Comparison of ENCODE assay signal across 8 mouse cellular contexts in genomic region chr7:123031211-123031743, GRCm38 (mm10).
DNase-seq lines count a peak whose midpoint lies in the region; ATAC-seq and TF ChIP-seq lines count a peak whose summit lies in the region.

No protein-coding gene starts in this region.

- H3K36me3 ChIP-seq in forebrain, embryonic 15.5 days = no peaks in the 10 kb centered on the region
- no peaks in the 10 kb centered on the region for H3K36me3 ChIP-seq in kidney, postnatal 0 days (ENCODE audit: insufficient read depth, low read length)
- no peaks in the 10 kb centered on the region for H3K36me3 ChIP-seq in liver, embryonic 16.5 days (ENCODE audit: control insufficient read depth, insufficient read depth)
- H3K36me3 ChIP-seq in stomach, embryonic 15.5 days = no peaks in the 10 kb centered on the region

- DNase-seq in gastrocnemius, adult 2 months = no peak
- no peak for DNase-seq in gastrocnemius, adult 18-20 months (ENCODE audit: low spot score)
- DNase-seq in cerebellum, adult 11-12 months = peak; percentile 32
- peak; percentile 67 for DNase-seq in kidney, postnatal 0 days (ENCODE audit: low spot score)

- intact Hi-C loops in gastrocnemius, adult 2 months (cut with DNase I) = no loop called here

- H3K27me3 ChIP-seq in forebrain, embryonic 15.5 days = no peaks in the 10 kb centered on the region
- H3K27me3 ChIP-seq in kidney, postnatal 0 days (ENCODE audit: insufficient read depth, low read length) = no peaks in the 10 kb centered on the region
- peaks cover 4% of the 10 kb centered on the region; the same call in 1 of the 2 replicates for H3K27me3 ChIP-seq in liver, embryonic 16.5 days (ENCODE audit: control insufficient read depth, insufficient read depth, low read depth, low read length)
- no peaks in the 10 kb centered on the region for H3K27me3 ChIP-seq in stomach, embryonic 15.5 days (replicated peaks)

- H3K27ac ChIP-seq in gastrocnemius, adult 2 months = 0 out of 2 replicates have a peak overlapping the region, but pooled peaks have one; percentile 43
- peak overlapping the region; percentile 89 for H3K27ac ChIP-seq in forebrain, embryonic 15.5 days (replicated peaks)
- no peak overlapping the region for H3K27ac ChIP-seq in kidney, postnatal 0 days
- H3K27ac ChIP-seq in liver, embryonic 16.5 days (ENCODE audit: low read length) = no peak overlapping the region
- H3K27ac ChIP-seq in stomach, embryonic 15.5 days = no peak overlapping the region

- H3K4me2 ChIP-seq in forebrain, embryonic 15.5 days (replicated peaks) = peak overlapping the region; percentile 75
- peak overlapping the region; percentile 83 for H3K4me2 ChIP-seq in kidney, postnatal 0 days (ENCODE audit: low read length)
- H3K4me2 ChIP-seq in liver, embryonic 16.5 days (ENCODE audit: low read depth, low read length) = peak overlapping the region; percentile 48
- H3K4me2 ChIP-seq in stomach, embryonic 15.5 days = peak overlapping the region; percentile 91

- peak overlapping the region; percentile 55 for H3K9ac ChIP-seq in forebrain, embryonic 15.5 days (replicated peaks)
- H3K9ac ChIP-seq in kidney, postnatal 0 days (ENCODE audit: low read depth, low read length) = peak overlapping the region; percentile 53; the same call in 1 of the 2 replicates
- H3K9ac ChIP-seq in liver, embryonic 16.5 days (ENCODE audit: low read depth, low read length) = no peak overlapping the region
- H3K9ac ChIP-seq in stomach, embryonic 15.5 days = no peak overlapping the region

- H3K4me1 ChIP-seq in forebrain, embryonic 15.5 days = peaks cover 25% of the 10 kb centered on the region
- H3K4me1 ChIP-seq in kidney, postnatal 0 days (replicated peaks; ENCODE audit: insufficient read depth, low read length) = 0 out of 2 replicates have a peak, but pooled peaks cover 3% of the 10 kb centered on the region
- H3K4me1 ChIP-seq in liver, embryonic 16.5 days (ENCODE audit: control insufficient read depth, low read depth, low read length) = no peaks in the 10 kb centered on the region
- H3K4me1 ChIP-seq in stomach, embryonic 15.5 days = peaks cover 12% of the 10 kb centered on the region

- peak; percentile 83 for ATAC-seq in forebrain, embryonic 15.5 days (replicated peaks)
- peak; percentile 75 for ATAC-seq in kidney, postnatal 0 days (replicated peaks; ENCODE audit: low FRiP score, low read depth)
- ATAC-seq in liver, embryonic 16.5 days (ENCODE audit: low read depth) = no peak
- ATAC-seq in stomach, embryonic 15.5 days (ENCODE audit: insufficient read depth, low FRiP score, low read depth) = peak; percentile 14
- ATAC-seq in monocyte, adult 5-6 weeks (replicated peaks; ENCODE audit: insufficient number of reproducible peaks, low FRiP score, low TSS enrichment, poor library complexity, severe bottlenecking) = no peak

- no peaks in the 10 kb centered on the region for H3K9me3 ChIP-seq in forebrain, embryonic 15.5 days
- no peaks in the 10 kb centered on the region for H3K9me3 ChIP-seq in kidney, postnatal 0 days (replicated peaks; ENCODE audit: low read length)
- H3K9me3 ChIP-seq in liver, embryonic 16.5 days (replicated peaks; ENCODE audit: control insufficient read depth, low read length) = no peaks in the 10 kb centered on the region
- no peaks in the 10 kb centered on the region for H3K9me3 ChIP-seq in stomach, embryonic 15.5 days

- WGBS in forebrain, embryonic 15.5 days = 1% methylated on average over 12 of the region's 12 CpGs
- 7% methylated on average over 12 of the region's 12 CpGs for WGBS in kidney, postnatal 0 days
- 10% methylated on average over 12 of the region's 12 CpGs for WGBS in liver, embryonic 16.5 days (ENCODE audit: insufficient replicate concordance)
- 5% methylated on average over 12 of the region's 12 CpGs for WGBS in stomach, embryonic 15.5 days

- no peak for TF ChIP-seq CTCF in gastrocnemius, adult 2 months (IDR thresholded peaks at IDR 0.05)
- TF ChIP-seq CTCF in kidney, postnatal 0 days (IDR thresholded peaks at IDR 0.05; ENCODE audit: low read depth) = no peak

- H3K4me3 ChIP-seq in gastrocnemius, adult 2 months = peak overlapping the region; percentile 69
- peak overlapping the region; percentile 48 for H3K4me3 ChIP-seq in forebrain, embryonic 15.5 days
- H3K4me3 ChIP-seq in kidney, postnatal 0 days (replicated peaks; ENCODE audit: low read depth, low read length) = peak overlapping the region; percentile 32
- no peak overlapping the region for H3K4me3 ChIP-seq in liver, embryonic 16.5 days (ENCODE audit: low read depth, low read length)
- H3K4me3 ChIP-seq in stomach, embryonic 15.5 days (replicated peaks) = peak overlapping the region; percentile 42

Comparison
In these comparisons a context has a peak if more than half of its experiments do, and no peak if none do; other contexts are left out.
1. DNase-seq: peak in cerebellum, adult 11-12 months (single experiment) and kidney, postnatal 0 days (single experiment); none in gastrocnemius, adult 2 months (single experiment) and gastrocnemius, adult 18-20 months (single experiment).
2. H3K27ac ChIP-seq: peak in gastrocnemius, adult 2 months (single experiment) and forebrain, embryonic 15.5 days (single experiment); none in kidney, postnatal 0 days (single experiment), liver, embryonic 16.5 days (single experiment) and stomach, embryonic 15.5 days (single experiment).
3. ATAC-seq: peak in forebrain, embryonic 15.5 days (single experiment), kidney, postnatal 0 days (single experiment) and stomach, embryonic 15.5 days (single experiment); none in liver, embryonic 16.5 days (single experiment) and monocyte, adult 5-6 weeks (single experiment).
4. H3K9ac ChIP-seq: peak in forebrain, embryonic 15.5 days (single experiment) and kidney, postnatal 0 days (single experiment); none in liver, embryonic 16.5 days (single experiment) and stomach, embryonic 15.5 days (single experiment).
5. Peak in every context shown above with its lines, with median percentiles within 50 percentile points of each other: H3K4me2 ChIP-seq.